Mouse (Mus musculus) megakaryocyte, embryonic 14.5 days (primary cell): ENCODE data around the gene Trp53i11.

Experiments used
- FLI1 ChIP-seq: IDR thresholded peaks from 2 replicates; pipeline ENCODE4 v1.6.1; 2012; ENCODE audit warnings: low read length, inconsistent platforms, mixed read lengths
- GATA1 ChIP-seq: IDR thresholded peaks from 3 replicates; pipeline ENCODE4 v1.6.1; 2012; ENCODE audit warnings: mixed read lengths, low read length, inconsistent platforms, borderline replicate concordance

DNA sequence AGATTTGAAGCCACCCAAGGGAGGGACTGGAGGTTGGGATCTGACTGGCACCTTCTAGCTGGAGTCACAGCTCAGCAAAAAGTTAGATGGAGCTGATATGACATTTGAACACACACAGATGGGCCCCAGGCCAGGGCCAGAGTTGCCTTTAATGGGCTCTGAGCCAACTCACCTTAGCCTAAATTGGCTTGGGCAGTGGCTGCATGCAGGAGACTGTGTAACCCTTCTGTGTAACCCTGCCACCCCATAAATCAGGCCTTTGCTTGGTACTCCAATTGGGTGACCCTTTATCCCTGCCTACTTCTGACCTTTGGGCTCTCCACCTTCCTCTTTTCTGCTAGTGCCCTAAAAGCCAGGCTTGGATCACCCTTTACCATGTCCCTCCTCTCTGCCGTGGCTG is 49.7 kb downstream of the Trp53i11 start:
- TF ChIP-seq GATA1: no peak
- no peak for TF ChIP-seq FLI1
